Comparison of ENCODE assay signal across 19 mouse cellular contexts in the genomic region with DNA sequence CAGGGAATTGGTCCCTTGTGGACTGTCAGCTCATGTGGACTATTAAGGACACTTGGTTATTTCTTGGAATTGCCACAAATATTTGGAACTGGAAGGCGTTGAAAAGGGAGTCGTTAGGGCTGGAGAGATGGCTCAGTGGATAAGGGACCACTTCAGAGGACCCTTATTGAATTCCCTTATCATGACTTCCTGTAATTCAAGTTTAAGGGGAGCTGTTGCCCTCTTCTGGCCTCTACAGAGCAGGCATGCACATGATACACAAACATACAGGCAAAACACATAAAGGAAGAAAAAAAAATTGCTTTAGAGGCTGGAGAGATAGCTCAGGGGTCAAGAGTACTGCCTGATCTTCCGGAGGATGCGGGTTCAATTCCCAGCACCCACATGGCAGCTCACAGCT. TPM values are rescaled to one million over a fixed set of nuclear protein-coding genes. Genes with fewer than 3 reads are reported as not detected.
DNase-seq lines count a peak whose midpoint lies in the region; ATAC-seq and TF ChIP-seq lines count a peak whose summit lies in the region.
"Had no signal": no experiment of that assay in that cellular context is flagged by ENCODE, and none has a peak within 500 bp of the region (broad histone marks: within the 10 kb centered on the region; RNA-seq: fewer than 3 reads in every experiment).

No protein-coding gene starts in this region.

- no peaks in the 10 kb centered on the region for H3K9me3 ChIP-seq in hindbrain, postnatal 0 days (ENCODE audit: low read length)
- no peaks in the 10 kb centered on the region for H3K9me3 ChIP-seq in hindbrain, embryonic 16.5 days (ENCODE audit: control insufficient read depth, low read length)
- H3K9me3 ChIP-seq in MEL (replicated peaks; ENCODE audit: insufficient read depth, low read length), result no peaks in the 10 kb centered on the region
- H3K9me3 ChIP-seq: embryonic facial prominence, embryonic 12.5 days; hindbrain, embryonic 13.5 days had no signal

- H3K36me3 ChIP-seq in hindbrain, postnatal 0 days (ENCODE audit: insufficient read depth, low read length), result peaks cover 47% of the 10 kb centered on the region
- peaks cover 37% of the 10 kb centered on the region for H3K36me3 ChIP-seq in hindbrain, embryonic 16.5 days (ENCODE audit: control insufficient read depth, insufficient read depth, low read length)
- peaks cover 0 to 5% of the 10 kb centered on the region in 2 experiments; a peak in 2 of 4 replicates for H3K36me3 ChIP-seq in MEL (ENCODE audit: control insufficient read depth in 1 of 2, insufficient read depth in 2 of 2, low read length in 2 of 2)

- no peak for TF ChIP-seq POLR2A in MEL (IDR thresholded peaks at IDR 0.05; ENCODE audit: control insufficient read depth in 1 of 2, insufficient read depth in 1 of 2, low read depth in 1 of 2, low read length in 2 of 2, poor library complexity in 1 of 2)
- no peak for TF ChIP-seq POLR2A in cortical plate, adult 2 months (IDR thresholded peaks at IDR 0.05; ENCODE audit: extremely low read depth, insufficient read depth, low read length)

- TF ChIP-seq EP300 in MEL (IDR thresholded peaks at IDR 0.05; ENCODE audit: low read depth in 1 of 2, low read length in 2 of 2), result no peak

- no peak overlapping the region for H3K4me3 ChIP-seq in hindbrain, postnatal 0 days (ENCODE audit: low read length)
- no peak overlapping the region for H3K4me3 ChIP-seq in hindbrain, embryonic 16.5 days (ENCODE audit: low read length)
- no peak overlapping the region for H3K4me3 ChIP-seq in left cerebral cortex, adult 2 months
- no peak overlapping the region for H3K4me3 ChIP-seq in MEL (ENCODE audit: control insufficient read depth in 1 of 2, insufficient read depth in 1 of 2, low read depth in 2 of 2, low read length in 2 of 2)
- no peak overlapping the region for H3K4me3 ChIP-seq in cortical plate, adult 2 months (ENCODE audit: insufficient read depth, low read length)
- H3K4me3 ChIP-seq: embryonic facial prominence, embryonic 12.5 days; heart, embryonic 13.5 days; hindbrain, embryonic 13.5 days had no signal

- 93% methylated on average over 4 of the region's 4 CpGs for WGBS in hindbrain, postnatal 0 days
- WGBS in hindbrain, embryonic 16.5 days, result 94% methylated on average over 4 of the region's 4 CpGs

- no peak for TF ChIP-seq RAD21 in MEL (IDR thresholded peaks at IDR 0.05; ENCODE audit: low read depth, low read length)

- H3K27me3 ChIP-seq in hindbrain, postnatal 0 days (ENCODE audit: insufficient read depth, low read length), result no peaks in the 10 kb centered on the region
- no peaks in the 10 kb centered on the region for H3K27me3 ChIP-seq in hindbrain, embryonic 16.5 days (replicated peaks; ENCODE audit: control insufficient read depth, insufficient read depth, low read length)
- H3K27me3 ChIP-seq in MEL (ENCODE audit: control insufficient read depth in 1 of 2, insufficient read depth in 2 of 2, low read length in 2 of 2), result no peaks in the 10 kb centered on the region
- H3K27me3 ChIP-seq: embryonic facial prominence, embryonic 12.5 days; heart, embryonic 13.5 days; hindbrain, embryonic 13.5 days had no signal

- H3K4me1 ChIP-seq in hindbrain, postnatal 0 days (ENCODE audit: insufficient read depth, low read length), result no peaks in the 10 kb centered on the region
- no peaks in the 10 kb centered on the region for H3K4me1 ChIP-seq in hindbrain, embryonic 16.5 days (ENCODE audit: control insufficient read depth, insufficient read depth, low read depth, low read length)
- peaks cover 0 to 4% of the 10 kb centered on the region in 2 experiments; a peak in 1 of 4 replicates for H3K4me1 ChIP-seq in MEL (ENCODE audit: control insufficient read depth in 1 of 2, insufficient read depth in 2 of 2, low read length in 2 of 2)
- 0 out of 2 replicates have a peak, but pooled peaks cover 1% of the 10 kb centered on the region for H3K4me1 ChIP-seq in cortical plate, adult 2 months (ENCODE audit: control insufficient read depth, insufficient read depth, low read length)
- H3K4me1 ChIP-seq: embryonic facial prominence, embryonic 12.5 days; heart, embryonic 13.5 days; hindbrain, embryonic 13.5 days had no signal

- no peak overlapping the region for H3K27ac ChIP-seq in hindbrain, postnatal 0 days
- H3K27ac ChIP-seq in hindbrain, embryonic 16.5 days (ENCODE audit: low read depth, low read length), result no peak overlapping the region
- no peak overlapping the region for H3K27ac ChIP-seq in left cerebral cortex, adult 2 months
- H3K27ac ChIP-seq in MEL (ENCODE audit: control insufficient read depth, low read depth, low read length), result no peak overlapping the region
- no peak overlapping the region for H3K27ac ChIP-seq in cortical plate, adult 2 months (ENCODE audit: insufficient read depth, low read length)
- H3K27ac ChIP-seq: embryonic facial prominence, embryonic 12.5 days; heart, embryonic 13.5 days; hindbrain, embryonic 13.5 days had no signal

- ATAC-seq in hindbrain, postnatal 0 days, result no peak
- ATAC-seq in hindbrain, embryonic 16.5 days, result no peak
- ATAC-seq: forebrain, embryonic 16.5 days had no signal

- TF ChIP-seq CTCF in hindbrain, postnatal 0 days (IDR thresholded peaks at IDR 0.05; ENCODE audit: low read depth), result peak; percentile 28; the same call in 1 of the 2 replicates
- TF ChIP-seq CTCF in left cerebral cortex, adult 2 months (IDR thresholded peaks at IDR 0.05), result peak; percentile 4
- TF ChIP-seq CTCF in MEL (IDR thresholded peaks at IDR 0.05 in 2 of 3, conservative IDR thresholded peaks at IDR 0.05 in 1 of 3; ENCODE audit: control insufficient read depth in 1 of 3, insufficient read depth in 1 of 3, low read depth in 2 of 3, low read length in 3 of 3, poor library complexity in 1 of 3, severe bottlenecking in 1 of 3), result no peak; a peak in 1 of 6 replicates
- TF ChIP-seq CTCF in cortical plate, adult 2 months (IDR thresholded peaks at IDR 0.05; ENCODE audit: extremely low read depth, insufficient read depth, low read length), result 0 out of 2 replicates have a peak, but pooled peaks have one; percentile 13

- no peak overlapping the region for H3K9ac ChIP-seq in hindbrain, postnatal 0 days (replicated peaks; ENCODE audit: low read length)
- no peak overlapping the region for H3K9ac ChIP-seq in hindbrain, embryonic 16.5 days (ENCODE audit: low read depth, low read length)
- no peak overlapping the region for H3K9ac ChIP-seq in MEL (ENCODE audit: control insufficient read depth, low read depth, low read length, poor library complexity, severe bottlenecking)
- H3K9ac ChIP-seq: embryonic facial prominence, embryonic 12.5 days; heart, embryonic 13.5 days; hindbrain, embryonic 13.5 days had no signal

- peaks cover 2% of the 10 kb centered on the region; the same call in 1 of the 2 replicates for H3K79me2 ChIP-seq in MEL (ENCODE audit: control insufficient read depth, insufficient read depth, low read length, poor library complexity)

- intact Hi-C loops in left cerebral cortex, adult 2 months (cut with DNase I), result no loop called here
- intact Hi-C loops in left cerebral cortex, postnatal 36 days (cut with DNase I), result no loop called here

- H3K4me2 ChIP-seq in hindbrain, postnatal 0 days (ENCODE audit: low read depth, low read length), result no peak overlapping the region
- no peak overlapping the region for H3K4me2 ChIP-seq in hindbrain, embryonic 16.5 days (ENCODE audit: low read length)
- H3K4me2 ChIP-seq: embryonic facial prominence, embryonic 12.5 days; heart, embryonic 13.5 days; hindbrain, embryonic 13.5 days had no signal

- DNase-seq in hindbrain, postnatal 0 days (ENCODE audit: low spot score), result no peak
- DNase-seq in left cerebral cortex, adult 2 months (ENCODE audit: extremely low spot score in 1 of 2, low spot score in 2 of 2), result no peak
- no peak for DNase-seq in left cerebral cortex, postnatal 36 days (ENCODE audit: low spot score in 2 of 2)
- peak; percentile 32 for DNase-seq in MEL (ENCODE audit: low read depth, low spot score)
- no peak for DNase-seq in right cerebral cortex, adult 2 months (ENCODE audit: low spot score in 2 of 2)
- DNase-seq: adrenal gland, adult 8-10 months; adrenal gland, postnatal 36 days; cerebellum, adult 2 months; cerebellum, postnatal 10 days; embryo, embryonic 11 days; gastrocnemius, postnatal 14 days; heart, postnatal 10 days had no signal

RNA-seq across cellular contexts. Expression of a gene that starts 5.3 kb away (rescaled TPM):
- total RNA-seq in hindbrain, postnatal 0 days (2014; rRNA removed), result 1.3 TPM in 1 of 2 replicates, not detected in the other
- polyA plus RNA-seq in hindbrain, postnatal 0 days (2015; fragmentation: Nextera tagmentation; extraction: Ambion mirVana), result 2.0 and 2.2 TPM in 2 replicates
- 0.90 and 2.1 TPM in 2 replicates for polyA plus RNA-seq in hindbrain, embryonic 16.5 days (2015; fragmentation: Nextera tagmentation; extraction: Ambion mirVana)
- 1 to 10 TPM in 1 of 2 experiments, under 1 TPM in 1; 0.84 to 1.1 TPM for total RNA-seq in left cerebral cortex, adult 2 months (2021)
- 1 to 10 TPM in 1 of 2 experiments, under 1 TPM in 1; 0.44 to 2.0 TPM for total RNA-seq in left cerebral cortex, postnatal 36 days (2021)
- 0.27 and 0.29 TPM in 2 replicates for total RNA-seq in MEL (2012; rRNA removed)
- polyA plus RNA-seq in MEL (2012; ENCODE audit: insufficient read depth in 1 of 2, insufficient read length in 2 of 2, low read depth in 1 of 2, low replicate concordance in 2 of 2, missing spikeins in 1 of 2), result under 1 TPM in 1 of 2 experiments, not detected in 1; 0.40 TPM
- polyA plus RNA-seq in cortical plate, adult 2 months (2012; rRNA removed), result 0.78 and 1.0 TPM in 2 replicates
- total RNA-seq: ES-E14 had no signal

RNA-seq across cellular contexts. Expression of a gene that starts 25.2 kb away (rescaled TPM):
- 131 and 134 TPM in 2 replicates for total RNA-seq in hindbrain, postnatal 0 days (2014; rRNA removed)
- polyA plus RNA-seq in hindbrain, postnatal 0 days (2015; fragmentation: Nextera tagmentation; extraction: Ambion mirVana), result 583 and 590 TPM in 2 replicates
- polyA plus RNA-seq in hindbrain, embryonic 16.5 days (2015; fragmentation: Nextera tagmentation; extraction: Ambion mirVana), result 507 and 529 TPM in 2 replicates
- 100 to 1,000 TPM; 440 to 460 TPM for total RNA-seq in left cerebral cortex, adult 2 months (2021)
- total RNA-seq in left cerebral cortex, postnatal 36 days (2021), result 100 to 1,000 TPM; 422 to 471 TPM
- total RNA-seq in MEL (2012; rRNA removed), result 71.4 and 76.3 TPM in 2 replicates
- 100 to 1,000 TPM; 179 to 717 TPM for polyA plus RNA-seq in MEL (2012; ENCODE audit: insufficient read depth in 1 of 2, insufficient read length in 2 of 2, low read depth in 1 of 2, low replicate concordance in 2 of 2, missing spikeins in 1 of 2)
- 307 and 314 TPM in 2 replicates for polyA plus RNA-seq in cortical plate, adult 2 months (2012; rRNA removed)

RNA-seq across cellular contexts. Expression of a gene that starts 50.2 kb away (rescaled TPM):
- 19.7 and 23.9 TPM in 2 replicates for total RNA-seq in hindbrain, postnatal 0 days (2014; rRNA removed)
- polyA plus RNA-seq in hindbrain, postnatal 0 days (2015; fragmentation: Nextera tagmentation; extraction: Ambion mirVana), result 13.1 and 13.2 TPM in 2 replicates
- 16.3 and 17.4 TPM in 2 replicates for polyA plus RNA-seq in hindbrain, embryonic 16.5 days (2015; fragmentation: Nextera tagmentation; extraction: Ambion mirVana)
- 10 to 100 TPM; 32.4 to 41.9 TPM for total RNA-seq in left cerebral cortex, adult 2 months (2021)
- total RNA-seq in left cerebral cortex, postnatal 36 days (2021), result 10 to 100 TPM; 31.1 to 39.7 TPM
- 41.8 and 46.8 TPM in 2 replicates for total RNA-seq in MEL (2012; rRNA removed)
- 10 to 100 TPM in 1 of 2 experiments, not detected in 1; 56.1 TPM for polyA plus RNA-seq in MEL (2012; ENCODE audit: insufficient read depth in 1 of 2, insufficient read length in 2 of 2, low read depth in 1 of 2, low replicate concordance in 2 of 2, missing spikeins in 1 of 2)
- 20.3 and 20.9 TPM in 2 replicates for polyA plus RNA-seq in cortical plate, adult 2 months (2012; rRNA removed)

RNA-seq across cellular contexts. Expression of a gene that starts 51.0 kb away (rescaled TPM):
- 38.9 and 45.8 TPM in 2 replicates for total RNA-seq in hindbrain, postnatal 0 days (2014; rRNA removed)
- 45.8 and 46.5 TPM in 2 replicates for polyA plus RNA-seq in hindbrain, postnatal 0 days (2015; fragmentation: Nextera tagmentation; extraction: Ambion mirVana)
- 52.5 and 54.2 TPM in 2 replicates for polyA plus RNA-seq in hindbrain, embryonic 16.5 days (2015; fragmentation: Nextera tagmentation; extraction: Ambion mirVana)
- total RNA-seq in left cerebral cortex, adult 2 months (2021), result 10 to 100 TPM; 79.2 to 83.9 TPM
- total RNA-seq in left cerebral cortex, postnatal 36 days (2021), result 10 to 100 TPM; 72.6 to 72.8 TPM
- 31.7 and 38.9 TPM in 2 replicates for total RNA-seq in MEL (2012; rRNA removed)
- polyA plus RNA-seq in MEL (2012; ENCODE audit: insufficient read depth in 1 of 2, insufficient read length in 2 of 2, low read depth in 1 of 2, low replicate concordance in 2 of 2, missing spikeins in 1 of 2), result 10 to 100 TPM in 1 of 2 experiments, not detected in 1; 48.7 TPM
- 93.7 and 96.7 TPM in 2 replicates for polyA plus RNA-seq in cortical plate, adult 2 months (2012; rRNA removed)

Comparison
In these comparisons a context has a peak if more than half of its experiments do, and no peak if none do; other contexts are left out.
1. CTCF ChIP-seq: peak in hindbrain, postnatal 0 days (single experiment), left cerebral cortex, adult 2 months (single experiment) and cortical plate, adult 2 months (single experiment); none in MEL (0 of 3).